Mouse (Mus musculus): ENCODE results near the gene Ank. TPM values are rescaled to one million over a fixed set of nuclear protein-coding genes. Genes with fewer than 3 reads are reported as not detected.

The Ank gene
- polyA plus RNA-seq (2012; rRNA removed) = 34.5 and 35.9 TPM in 2 replicates

- peak; percentile 84 for DNase-seq (ENCODE audit: low read depth)
- TF ChIP-seq POLR2A (IDR thresholded peaks at IDR 0.05; ENCODE audit: borderline replicate concordance, extremely low read depth, insufficient read depth, insufficient read length, poor library complexity, severe bottlenecking) (peak; percentile 25; the same call in 1 of the 2 replicates), CTCF (IDR thresholded peaks at IDR 0.05; ENCODE audit: borderline replicate concordance, extremely low read depth, insufficient read depth, insufficient read length) (peak; percentile 49; the same call in 1 of the 2 replicates)
Observed at GRCm38 (mm10) chr15:27466131-27467080, at the start of gene Ank. Ank (plus strand) TSS chr15:27466677.

GRCm38 (mm10) chr15:27418566-27419331 lies 47.7 kb upstream of the Ank start:
- DNase-seq (ENCODE audit: low read depth) = no peak
- TF ChIP-seq CTCF (IDR thresholded peaks at IDR 0.05; ENCODE audit: borderline replicate concordance, extremely low read depth, insufficient read depth, insufficient read length) (no peak), POLR2A (IDR thresholded peaks at IDR 0.05; ENCODE audit: borderline replicate concordance, extremely low read depth, insufficient read depth, insufficient read length, poor library complexity, severe bottlenecking) (no peak)

- no peak for DNase-seq (ENCODE audit: low read depth)
- TF ChIP-seq CTCF (IDR thresholded peaks at IDR 0.05; ENCODE audit: borderline replicate concordance, extremely low read depth, insufficient read depth, insufficient read length) (no peak), POLR2A (IDR thresholded peaks at IDR 0.05; ENCODE audit: borderline replicate concordance, extremely low read depth, insufficient read depth, insufficient read length, poor library complexity, severe bottlenecking) (no peak)
Observed at GRCm38 (mm10) chr15:27421531-27421930, 44.9 kb upstream of the Ank start.

GRCm38 (mm10) chr15:27427581-27427980 lies 38.9 kb upstream of the Ank start:
- TF ChIP-seq CTCF (IDR thresholded peaks at IDR 0.05; ENCODE audit: borderline replicate concordance, extremely low read depth, insufficient read depth, insufficient read length) = no peak
- no peak for TF ChIP-seq POLR2A (IDR thresholded peaks at IDR 0.05; ENCODE audit: borderline replicate concordance, extremely low read depth, insufficient read depth, insufficient read length, poor library complexity, severe bottlenecking)
- no peak for DNase-seq (ENCODE audit: low read depth)

- DNase-seq (ENCODE audit: low read depth) = no peak
- TF ChIP-seq POLR2A (IDR thresholded peaks at IDR 0.05; ENCODE audit: borderline replicate concordance, extremely low read depth, insufficient read depth, insufficient read length, poor library complexity, severe bottlenecking) (no peak), CTCF (IDR thresholded peaks at IDR 0.05; ENCODE audit: borderline replicate concordance, extremely low read depth, insufficient read depth, insufficient read length) (no peak)
Observed at GRCm38 (mm10) chr15:27430241-27430640, 36.2 kb upstream of the Ank start.

GRCm38 (mm10) chr15:27432851-27433615 lies 33.4 kb upstream of the Ank start:
- no peak for TF ChIP-seq POLR2A (IDR thresholded peaks at IDR 0.05; ENCODE audit: borderline replicate concordance, extremely low read depth, insufficient read depth, insufficient read length, poor library complexity, severe bottlenecking)
- TF ChIP-seq CTCF (IDR thresholded peaks at IDR 0.05; ENCODE audit: borderline replicate concordance, extremely low read depth, insufficient read depth, insufficient read length) = no peak
- no peak for DNase-seq (ENCODE audit: low read depth)

GRCm38 (mm10) chr15:27435409-27435808 lies 31.1 kb upstream of the Ank start:
- no peak for DNase-seq (ENCODE audit: low read depth)
- no peak for TF ChIP-seq CTCF (IDR thresholded peaks at IDR 0.05; ENCODE audit: borderline replicate concordance, extremely low read depth, insufficient read depth, insufficient read length)
- TF ChIP-seq POLR2A (IDR thresholded peaks at IDR 0.05; ENCODE audit: borderline replicate concordance, extremely low read depth, insufficient read depth, insufficient read length, poor library complexity, severe bottlenecking) = no peak

- TF ChIP-seq CTCF (IDR thresholded peaks at IDR 0.05; ENCODE audit: borderline replicate concordance, extremely low read depth, insufficient read depth, insufficient read length) (no peak), POLR2A (IDR thresholded peaks at IDR 0.05; ENCODE audit: borderline replicate concordance, extremely low read depth, insufficient read depth, insufficient read length, poor library complexity, severe bottlenecking) (no peak)
- DNase-seq (ENCODE audit: low read depth) = no peak
Observed at GRCm38 (mm10) chr15:27436194-27436593, 30.3 kb upstream of the Ank start.

- no peak for TF ChIP-seq POLR2A (IDR thresholded peaks at IDR 0.05; ENCODE audit: borderline replicate concordance, extremely low read depth, insufficient read depth, insufficient read length, poor library complexity, severe bottlenecking)
- no peak for DNase-seq (ENCODE audit: low read depth)
Observed at GRCm38 (mm10) chr15:27441053-27441452, 25.4 kb upstream of the Ank start.

GRCm38 (mm10) chr15:27441529-27441928 lies 24.9 kb upstream of the Ank start:
- no peak for DNase-seq (ENCODE audit: low read depth)
- TF ChIP-seq CTCF (IDR thresholded peaks at IDR 0.05; ENCODE audit: borderline replicate concordance, extremely low read depth, insufficient read depth, insufficient read length) = no peak
- TF ChIP-seq POLR2A (IDR thresholded peaks at IDR 0.05; ENCODE audit: borderline replicate concordance, extremely low read depth, insufficient read depth, insufficient read length, poor library complexity, severe bottlenecking) = no peak

- TF ChIP-seq POLR2A (IDR thresholded peaks at IDR 0.05; ENCODE audit: borderline replicate concordance, extremely low read depth, insufficient read depth, insufficient read length, poor library complexity, severe bottlenecking) = no peak
- no peak for TF ChIP-seq CTCF (IDR thresholded peaks at IDR 0.05; ENCODE audit: borderline replicate concordance, extremely low read depth, insufficient read depth, insufficient read length)
- no peak for DNase-seq (ENCODE audit: low read depth)
Observed at GRCm38 (mm10) chr15:27441951-27442350, 24.5 kb upstream of the Ank start.
